Comparison of ENCODE assay signal across 9 mouse cellular contexts in genomic region chr19:55063272-55063671, GRCm38 (mm10).
DNase-seq lines count a peak whose midpoint lies in the region; ATAC-seq and TF ChIP-seq lines count a peak whose summit lies in the region.
"Had no signal": no experiment of that assay in that cellular context is flagged by ENCODE, and none has a peak within 500 bp of the region (broad histone marks: within the 10 kb centered on the region; RNA-seq: fewer than 3 reads in every experiment).

No protein-coding gene starts in this region.

- DNase-seq in hindbrain, embryonic 11.5 days (ENCODE audit: low spot score) = peak; percentile 46
- peak; percentile 88 for DNase-seq in MEL (ENCODE audit: low read depth, low spot score)
- DNase-seq in hindbrain, embryonic 14.5 days (ENCODE audit: low spot score) = peak; percentile 40
- peak; percentile 57 for DNase-seq in midbrain, postnatal 0 days (ENCODE audit: low spot score)
- no peak for DNase-seq in adrenal gland, adult (ENCODE audit: inconsistent age in 2 of 2, low spot score in 1 of 2)
- no peak for DNase-seq in spleen, adult 12 weeks (ENCODE audit: low spot score)
- no peak for DNase-seq in c-Kit-positive CD71-positive TER-119-positive erythroid progenitor cells, embryonic 14.5 days (ENCODE audit: low spot score)

- TF ChIP-seq CTCF in MEL (IDR thresholded peaks at IDR 0.05 in 2 of 3, conservative IDR thresholded peaks at IDR 0.05 in 1 of 3; ENCODE audit: control insufficient read depth in 1 of 3, insufficient read depth in 1 of 3, low read depth in 2 of 3, low read length in 3 of 3, poor library complexity in 1 of 3, severe bottlenecking in 1 of 3) = no peak
- no peak for TF ChIP-seq CTCF in midbrain, postnatal 0 days (IDR thresholded peaks at IDR 0.05)

- no peak overlapping the region for H3K4me3 ChIP-seq in hindbrain, embryonic 11.5 days (ENCODE audit: low read depth, low read length)
- H3K4me3 ChIP-seq in hindbrain, embryonic 13.5 days = no peak overlapping the region
- H3K4me3 ChIP-seq in MEL (ENCODE audit: control insufficient read depth in 1 of 2, insufficient read depth in 1 of 2, low read depth in 2 of 2, low read length in 2 of 2) = peak overlapping the region; percentile 22 to 35; a peak in 2 of 4 replicates
- no peak overlapping the region for H3K4me3 ChIP-seq in hindbrain, embryonic 14.5 days (replicated peaks; ENCODE audit: low read length)
- H3K4me3 ChIP-seq in midbrain, postnatal 0 days (ENCODE audit: low read depth, low read length) = no peak overlapping the region

- no peak for TF ChIP-seq RAD21 in MEL (IDR thresholded peaks at IDR 0.05; ENCODE audit: low read depth, low read length)

- H3K79me2 ChIP-seq in MEL (ENCODE audit: control insufficient read depth, insufficient read depth, low read length, poor library complexity) = no peaks in the 10 kb centered on the region

- TF ChIP-seq EP300 in MEL (IDR thresholded peaks at IDR 0.05; ENCODE audit: low read depth in 1 of 2, low read length in 2 of 2) = no peak

- TF ChIP-seq POLR2A in MEL (IDR thresholded peaks at IDR 0.05; ENCODE audit: control insufficient read depth in 1 of 2, insufficient read depth in 1 of 2, low read depth in 1 of 2, low read length in 2 of 2, poor library complexity in 1 of 2) = no peak

- H3K9me3 ChIP-seq in hindbrain, embryonic 11.5 days (ENCODE audit: control insufficient read depth, low read length) = no peaks in the 10 kb centered on the region
- 0 out of 2 replicates have a peak, but pooled peaks cover 9% of the 10 kb centered on the region for H3K9me3 ChIP-seq in hindbrain, embryonic 13.5 days
- no peaks in the 10 kb centered on the region for H3K9me3 ChIP-seq in MEL (replicated peaks; ENCODE audit: insufficient read depth, low read length)
- H3K9me3 ChIP-seq in hindbrain, embryonic 14.5 days (ENCODE audit: control insufficient read depth, low read length) = no peaks in the 10 kb centered on the region
- no peaks in the 10 kb centered on the region for H3K9me3 ChIP-seq in midbrain, postnatal 0 days (ENCODE audit: low read length)

- ATAC-seq in hindbrain, embryonic 11.5 days (ENCODE audit: low FRiP score) = 0 out of 2 replicates have a peak, but pooled peaks have one; percentile 20
- ATAC-seq in hindbrain, embryonic 13.5 days (ENCODE audit: low FRiP score) = no peak
- ATAC-seq in hindbrain, embryonic 14.5 days (ENCODE audit: low FRiP score) = no peak
- ATAC-seq in midbrain, postnatal 0 days (ENCODE audit: low FRiP score) = no peak
- ATAC-seq: Patski had no signal

- no peaks in the 10 kb centered on the region for H3K36me3 ChIP-seq in hindbrain, embryonic 11.5 days (ENCODE audit: control insufficient read depth, insufficient read depth, low read length)
- peaks cover 21% of the 10 kb centered on the region for H3K36me3 ChIP-seq in hindbrain, embryonic 13.5 days
- H3K36me3 ChIP-seq in MEL (ENCODE audit: control insufficient read depth in 1 of 2, insufficient read depth in 2 of 2, low read length in 2 of 2) = no peaks in the 10 kb centered on the region
- H3K36me3 ChIP-seq in hindbrain, embryonic 14.5 days (replicated peaks; ENCODE audit: control insufficient read depth, insufficient read depth) = 0 out of 2 replicates have a peak, but pooled peaks cover 9% of the 10 kb centered on the region
- H3K36me3 ChIP-seq in midbrain, postnatal 0 days (ENCODE audit: insufficient read depth, low read length) = peaks cover 4% of the 10 kb centered on the region; the same call in 1 of the 2 replicates

- no peak overlapping the region for H3K27ac ChIP-seq in hindbrain, embryonic 11.5 days (ENCODE audit: low read depth, low read length)
- no peak overlapping the region for H3K27ac ChIP-seq in hindbrain, embryonic 13.5 days
- no peak overlapping the region for H3K27ac ChIP-seq in MEL (ENCODE audit: control insufficient read depth, low read depth, low read length)
- H3K27ac ChIP-seq in hindbrain, embryonic 14.5 days = no peak overlapping the region
- no peak overlapping the region for H3K27ac ChIP-seq in midbrain, postnatal 0 days (ENCODE audit: low read depth, low read length)

- H3K9ac ChIP-seq in hindbrain, embryonic 11.5 days (ENCODE audit: low read depth, low read length) = no peak overlapping the region
- no peak overlapping the region for H3K9ac ChIP-seq in hindbrain, embryonic 13.5 days
- H3K9ac ChIP-seq in MEL (ENCODE audit: control insufficient read depth, low read depth, low read length, poor library complexity, severe bottlenecking) = 0 out of 2 replicates have a peak overlapping the region, but pooled peaks have one; percentile 16
- H3K9ac ChIP-seq in hindbrain, embryonic 14.5 days = no peak overlapping the region
- no peak overlapping the region for H3K9ac ChIP-seq in midbrain, postnatal 0 days (replicated peaks; ENCODE audit: low read length, poor library complexity, severe bottlenecking)

- 31% methylated on average over 6 of the region's 6 CpGs for WGBS in hindbrain, embryonic 11.5 days
- WGBS in hindbrain, embryonic 13.5 days = 29% methylated on average over 6 of the region's 6 CpGs
- whole genome bisulfite sequencing in hindbrain, embryonic 14.5 days = 32% methylated on average over 6 of the region's 6 CpGs
- WGBS in midbrain, postnatal 0 days = 33% methylated on average over 6 of the region's 6 CpGs

- peaks cover 4% of the 10 kb centered on the region; the same call in 1 of the 2 replicates for H3K4me1 ChIP-seq in hindbrain, embryonic 11.5 days (replicated peaks; ENCODE audit: control insufficient read depth, insufficient read depth, low read length)
- H3K4me1 ChIP-seq in hindbrain, embryonic 13.5 days (replicated peaks) = peaks cover 6% of the 10 kb centered on the region
- H3K4me1 ChIP-seq in MEL (ENCODE audit: control insufficient read depth in 1 of 2, insufficient read depth in 2 of 2, low read length in 2 of 2) = 0 out of 4 replicates have a peak, but pooled peaks cover 0 to 8% of the 10 kb centered on the region in 2 experiments
- peaks cover 6% of the 10 kb centered on the region for H3K4me1 ChIP-seq in hindbrain, embryonic 14.5 days (replicated peaks; ENCODE audit: control insufficient read depth, insufficient read depth, low read length)
- H3K4me1 ChIP-seq in midbrain, postnatal 0 days (ENCODE audit: insufficient read depth, low read length) = no peaks in the 10 kb centered on the region; the same call in 1 of the 2 replicates

- no peak overlapping the region for H3K4me2 ChIP-seq in hindbrain, embryonic 11.5 days (replicated peaks; ENCODE audit: low read depth, low read length)
- H3K4me2 ChIP-seq in hindbrain, embryonic 13.5 days = no peak overlapping the region
- H3K4me2 ChIP-seq in hindbrain, embryonic 14.5 days (replicated peaks) = no peak overlapping the region
- no peak overlapping the region for H3K4me2 ChIP-seq in midbrain, postnatal 0 days (ENCODE audit: low read depth, low read length, poor library complexity, severe bottlenecking)

- no peaks in the 10 kb centered on the region for H3K27me3 ChIP-seq in hindbrain, embryonic 11.5 days (ENCODE audit: control insufficient read depth, insufficient read depth, low read length)
- 0 out of 2 replicates have a peak, but pooled peaks cover 5% of the 10 kb centered on the region for H3K27me3 ChIP-seq in hindbrain, embryonic 13.5 days
- no peaks in the 10 kb centered on the region for H3K27me3 ChIP-seq in MEL (ENCODE audit: control insufficient read depth in 1 of 2, insufficient read depth in 2 of 2, low read length in 2 of 2)
- no peaks in the 10 kb centered on the region for H3K27me3 ChIP-seq in hindbrain, embryonic 14.5 days (ENCODE audit: control insufficient read depth, insufficient read depth, low read length)
- no peaks in the 10 kb centered on the region for H3K27me3 ChIP-seq in midbrain, postnatal 0 days (ENCODE audit: insufficient read depth, low read length)
- H3K27me3 ChIP-seq: Patski had no signal

TF ChIP-seq in MEL, 35 proteins besides CTCF, POLR2A, EP300 and RAD21:
- TF ChIP-seq MEF2A (IDR thresholded peaks at IDR 0.05; ENCODE audit: extremely low read depth, insufficient replicate concordance, low read depth, low read length, poor library complexity, severe bottlenecking) (no peak), SIN3A (IDR thresholded peaks at IDR 0.05; ENCODE audit: low read length) (peak; percentile 46; the same call in 1 of the 2 replicates), POLR2AphosphoS2 (IDR thresholded peaks at IDR 0.05; ENCODE audit: low read length) (no peak), SMC3 (IDR thresholded peaks at IDR 0.05; ENCODE audit: low read depth, low read length) (peak; percentile 31; the same call in 1 of the 2 replicates), GATA1 (IDR thresholded peaks at IDR 0.05; ENCODE audit: low read depth, low read length) (no peak), USF1 (IDR thresholded peaks at IDR 0.05; ENCODE audit: low read depth, low read length) (no peak), TBP (IDR thresholded peaks at IDR 0.05; ENCODE audit: low read depth, low read length) (0 out of 2 replicates have a peak, but pooled peaks have one; percentile 20), HCFC1 (IDR thresholded peaks at IDR 0.05; ENCODE audit: low read depth, low read length) (no peak), JUND (IDR thresholded peaks at IDR 0.05; ENCODE audit: low read depth, low read length) (no peak), ETS1 (IDR thresholded peaks at IDR 0.05; ENCODE audit: low read depth, low read length) (peak; percentile 57)
TF ChIP-seq in MEL: peak in this region for 4.

Comparison
In these comparisons a context has a peak if more than half of its experiments do, and no peak if none do; other contexts are left out.
1. DNase-seq: peak in hindbrain, embryonic 11.5 days (single experiment), MEL (single experiment), hindbrain, embryonic 14.5 days (single experiment) and midbrain, postnatal 0 days (single experiment); none in adrenal gland, adult (0 of 2), spleen, adult 12 weeks (single experiment) and c-Kit-positive CD71-positive TER-119-positive erythroid progenitor cells, embryonic 14.5 days (single experiment).
2. H3K4me3 ChIP-seq: peak in MEL (2 of 2); none in hindbrain, embryonic 11.5 days (single experiment), hindbrain, embryonic 13.5 days (single experiment), hindbrain, embryonic 14.5 days (single experiment) and midbrain, postnatal 0 days (single experiment).